Mouse (Mus musculus) MEL (cell line): ENCODE results near the gene Lrrc46. TPM values are rescaled to one million over a fixed set of nuclear protein-coding genes. Genes with fewer than 3 reads are reported as not detected.

Source experiments
- DNase-seq: peaks from one replicate; pipeline ENCODE4 v3.0.0; 2011; ENCODE audit warnings: low read depth, low spot score
- H3K27ac ChIP-seq: 2 replicates; pipeline ENCODE4 v1.5.1; 2012; ENCODE audit warnings: low read depth, mild to moderate bottlenecking, control low read depth, low read length, moderate library complexity; ENCODE audit not compliant: control insufficient read depth
- H3K27me3 ChIP-seq, 2 experiments: fragments of 150-350 bp in 1 of 2; sonication (generic) in 1 of 2; 2 replicates each; pipeline ENCODE4 v1.6.1; 2012; ENCODE audit warnings: low read length in 2 of 2, mild to moderate bottlenecking in 2 of 2, improper control_type of control experiment in 1 of 2, moderate library complexity in 1 of 2; ENCODE audit not compliant: insufficient read depth in 2 of 2, control insufficient read depth in 1 of 2
- H3K36me3 ChIP-seq, 2 experiments: 2 replicates each; pipeline ENCODE4 v1.6.1; 2012 to 2014; ENCODE audit warnings: low read length in 2 of 2, improper control_type of control experiment in 1 of 2, inconsistent platforms in 1 of 2, mild to moderate bottlenecking in 1 of 2; ENCODE audit not compliant: insufficient read depth in 2 of 2, control insufficient read depth in 1 of 2
- H3K4me1 ChIP-seq, 2 experiments: fragments of 150-350 bp in 1 of 2; sonication (generic) in 1 of 2; 2 replicates each; pipeline ENCODE4 v1.6.1; 2012; ENCODE audit warnings: low read length in 2 of 2, improper control_type of control experiment in 1 of 2, mild to moderate bottlenecking in 1 of 2; ENCODE audit not compliant: insufficient read depth in 2 of 2, control insufficient read depth in 1 of 2
- H3K4me3 ChIP-seq, 2 experiments: fragments of 150-350 bp in 1 of 2; sonication (generic) in 1 of 2; 2 replicates each; pipeline ENCODE4 v1.5.1; 2012; ENCODE audit warnings: low read depth in 2 of 2, low read length in 2 of 2, mild to moderate bottlenecking in 2 of 2, moderate library complexity in 2 of 2, control low read depth in 1 of 2, improper control_type of control experiment in 1 of 2; ENCODE audit not compliant: control insufficient read depth in 1 of 2, insufficient read depth in 1 of 2
- H3K79me2 ChIP-seq: 2 replicates; pipeline ENCODE4 v1.6.1; 2012; ENCODE audit warnings: mild to moderate bottlenecking, low read length, moderate library complexity; ENCODE audit not compliant: control insufficient read depth, poor library complexity, insufficient read depth
- H3K9ac ChIP-seq: 2 replicates; pipeline ENCODE4 v1.6.1; 2012; ENCODE audit warnings: low read depth, mild to moderate bottlenecking, control low read depth, low read length, moderate library complexity; ENCODE audit not compliant: control insufficient read depth, poor library complexity, severe bottlenecking
- H3K9me3 ChIP-seq: fragments of 150-350 bp; sonication (generic); replicated peaks from 2 replicates; pipeline ENCODE4 v1.6.1; 2012; ENCODE audit warnings: mild to moderate bottlenecking, low read length, improper control_type of control experiment, moderate library complexity; ENCODE audit not compliant: insufficient read depth
- BHLHE40 ChIP-seq: IDR thresholded peaks from 2 replicates; pipeline ENCODE4 v1.6.1; 2012; ENCODE audit warnings: low read depth, mild to moderate bottlenecking, inconsistent platforms, low read length, improper control_type of control experiment, borderline replicate concordance
- EP300 ChIP-seq, 2 experiments: IDR thresholded peaks; 2 replicates each; pipeline ENCODE4 v1.6.1; 2011; ENCODE audit warnings: improper control_type of control experiment in 2 of 2, low read length in 2 of 2, low read depth in 1 of 2, mild to moderate bottlenecking in 1 of 2
- GATA1 ChIP-seq: IDR thresholded peaks from 2 replicates; pipeline ENCODE4 v1.6.1; 2011; ENCODE audit warnings: low read depth, low read length, improper control_type of control experiment
- MXI1 ChIP-seq: IDR thresholded peaks from 2 replicates; pipeline ENCODE4 v1.6.1; 2011; ENCODE audit warnings: mild to moderate bottlenecking, low read depth, low read length, improper control_type of control experiment
- MYC ChIP-seq: IDR thresholded peaks from 2 replicates; pipeline ENCODE4 v1.6.1; 2011; ENCODE audit warnings: low read depth, mild to moderate bottlenecking, low read length, improper control_type of control experiment, moderate library complexity
- POLR2AphosphoS2 ChIP-seq: IDR thresholded peaks from 2 replicates; pipeline ENCODE4 v1.6.1; 2011; ENCODE audit warnings: low read length, improper control_type of control experiment
- RCOR1 ChIP-seq: IDR thresholded peaks from 2 replicates; pipeline ENCODE4 v1.6.1; 2012; ENCODE audit warnings: low read depth, mild to moderate bottlenecking, inconsistent platforms, low read length, improper control_type of control experiment
- TAL1 ChIP-seq: IDR thresholded peaks from 2 replicates; pipeline ENCODE4 v1.6.1; 2012; ENCODE audit warnings: mild to moderate bottlenecking, inconsistent platforms, low read length, moderate library complexity, mixed read lengths
- TCF12 ChIP-seq: IDR thresholded peaks from 2 replicates; pipeline ENCODE4 v1.6.1; 2014; ENCODE audit warnings: low read depth, mild to moderate bottlenecking, inconsistent platforms, low read length, improper control_type of control experiment, moderate library complexity
- USF1 ChIP-seq: IDR thresholded peaks from 2 replicates; pipeline ENCODE4 v1.6.1; 2014; ENCODE audit warnings: low read depth, mild to moderate bottlenecking, inconsistent platforms, low read length, improper control_type of control experiment, moderate library complexity
- USF2 ChIP-seq, 2 experiments: IDR thresholded peaks; 2 replicates each; pipeline ENCODE4 v1.6.1; 2011 to 2012; ENCODE audit warnings: improper control_type of control experiment in 2 of 2, low read length in 2 of 2, borderline replicate concordance in 1 of 2, inconsistent platforms in 1 of 2, low read depth in 1 of 2, mild to moderate bottlenecking in 1 of 2; ENCODE audit not compliant: insufficient read depth in 1 of 2
- ZNF384 ChIP-seq: IDR thresholded peaks from 2 replicates; pipeline ENCODE4 v1.6.1; 2012; ENCODE audit warnings: low read depth, mild to moderate bottlenecking, inconsistent platforms, low read length, improper control_type of control experiment
- polyA plus RNA-seq, 2 experiments: library from polyadenylated mRNA; stranded (reverse) in 1 of 2; unstranded in 1 of 2; fragments of >175 nt in 1 of 2; fragments of >200 nt in 1 of 2; gene quantifications; 2 replicates each; pipeline versions ENCODE4 v1.2.1 to v1.2.4; 2012; ENCODE audit warnings: low replicate concordance in 2 of 2, low read depth in 1 of 2; ENCODE audit not compliant: insufficient read length in 2 of 2, insufficient read depth in 1 of 2, missing spikeins in 1 of 2
- total RNA-seq: library from RNA; depleted of rRNA; stranded (reverse); fragments of 300-350 nt; gene quantifications from 2 replicates; pipeline ENCODE4 v1.2.3, GENCODE M21; 2012

The Lrrc46 gene
- total and polyA plus RNA-seq, 3 experiments, result 0.19 to 0.75 TPM; not detected in 1

- peak; percentile 65 for DNase-seq
- no peak for TF ChIP-seq USF2 (IDR thresholded peaks at IDR 0.05; ENCODE audit: borderline replicate concordance in 1 of 2, insufficient read depth in 1 of 2, low read depth in 1 of 2, low read length in 2 of 2)
- peak; percentile 93 for TF ChIP-seq ZNF384
- 0 out of 2 replicates have a peak, but pooled peaks have one; percentile 9 for TF ChIP-seq MYC
- TF ChIP-seq MXI1, result peak; percentile 20; the same call in 1 of the 2 replicates
- H3K36me3 ChIP-seq, result peaks cover 0 to 25% of the 10 kb centered on the region in 2 experiments; a peak in 2 of 4 replicates
- no peaks in the 10 kb centered on the region for H3K79me2 ChIP-seq
- no peaks in the 10 kb centered on the region for H3K9me3 ChIP-seq
- H3K4me1 ChIP-seq, result peaks cover 15 to 28% of the 10 kb centered on the region in 2 experiments
- H3K4me3 ChIP-seq, result no peak overlapping the region
- peaks cover 4 to 12% of the 10 kb centered on the region in 2 experiments for H3K27me3 ChIP-seq
- no peak overlapping the region; the same call in 1 of the 2 replicates for H3K9ac ChIP-seq
- no peak overlapping the region for H3K27ac ChIP-seq
Observed at GRCm38 (mm10) chr11:97009198-97009790, 31.9 kb downstream of the Lrrc46 start.

GRCm38 (mm10) chr11:97007093-97007794 lies 34.0 kb downstream of the Lrrc46 start:
- Histone ChIP-seq H3K27ac (no peak overlapping the region), H3K9me3 (no peaks in the 10 kb centered on the region), H3K4me1 (peaks cover 15 to 28% of the 10 kb centered on the region in 2 experiments), H3K4me3 (no peak overlapping the region), H3K27me3 (peaks cover 4 to 7% of the 10 kb centered on the region in 2 experiments; a peak in 3 of 4 replicates), H3K79me2 (no peaks in the 10 kb centered on the region), H3K36me3 (peaks cover 0 to 25% of the 10 kb centered on the region in 2 experiments; a peak in 2 of 4 replicates), H3K9ac (no peak overlapping the region)
- TF ChIP-seq USF1 (no peak), RCOR1 (peak; percentile 76), TAL1 (no peak), BHLHE40 (no peak), EP300 (IDR thresholded peaks at IDR 0.05; ENCODE audit: low read depth in 1 of 2, low read length in 2 of 2) (peak in 1 of 2 experiments; percentile 59; a peak in 2 of 4 replicates), TCF12 (peak; percentile 57), POLR2AphosphoS2 (no peak), GATA1 (peak; percentile 87)
- DNase-seq, result peak; percentile 44
